ENCODE assay signal across 10 mouse cellular contexts in genomic region chr17:84844950-84845349, GRCm38 (mm10). TPM values are rescaled to one million over a fixed set of nuclear protein-coding genes. Genes with fewer than 3 reads are reported as not detected.
DNase-seq lines count a peak whose midpoint lies in the region; ATAC-seq lines count a peak whose summit lies in the region.
"Had no signal": no experiment of that assay in that cellular context is flagged by ENCODE, and none has a peak within 500 bp of the region (broad histone marks: within the 10 kb centered on the region; RNA-seq: fewer than 3 reads in every experiment).

No protein-coding gene starts in this region.

- H3K4me1 ChIP-seq in megakaryocyte, embryonic 14.5 days: peaks cover 59% of the 10 kb centered on the region

- H3K27me3 ChIP-seq in megakaryocyte, embryonic 14.5 days (replicated peaks): peaks cover 7% of the 10 kb centered on the region
- H3K27me3 ChIP-seq: forebrain, embryonic 15.5 days had no signal

- H3K36me3 ChIP-seq in megakaryocyte, embryonic 14.5 days (replicated peaks; ENCODE audit: low read length): no peaks in the 10 kb centered on the region
- H3K36me3 ChIP-seq: forebrain, embryonic 15.5 days had no signal

- ATAC-seq in cerebellum, adult (ENCODE audit: insufficient number of reproducible peaks, low FRiP score, low TSS enrichment): no peak
- ATAC-seq: forebrain, embryonic 15.5 days had no signal

- DNase-seq in CD4-positive, CD25-positive, alpha-beta regulatory T cell, adult 2 months (ENCODE audit: low read depth, low spot score): peak; percentile 91
- DNase-seq in c-Kit-positive CD71-negative TER-119-negative erythroid progenitor cells, embryonic 14.5 days (ENCODE audit: low read depth): peak; percentile 38
- DNase-seq in thymus, adult 18-20 months: peak; percentile 76 to 87
- no peak for DNase-seq in testis, postnatal 10 days (ENCODE audit: low spot score)
- DNase-seq in kidney, postnatal 25 days: no peak
- DNase-seq: kidney, postnatal 14 days; midbrain, embryonic 14.5 days had no signal

- no peaks in the 10 kb centered on the region for H3K9me3 ChIP-seq in megakaryocyte, embryonic 14.5 days
- H3K9me3 ChIP-seq: forebrain, embryonic 15.5 days had no signal

- peak overlapping the region; percentile 88 for H3K4me3 ChIP-seq in megakaryocyte, embryonic 14.5 days (replicated peaks)
- H3K4me3 ChIP-seq: forebrain, embryonic 15.5 days had no signal

RNA-seq across cellular contexts. Expression of gene Lrpprc, which starts 54.4 kb away (rescaled TPM):
- 2.0 and 2.3 TPM in 2 replicates for polyA plus RNA-seq in megakaryocyte, embryonic 14.5 days (2012; ENCODE audit: insufficient read depth, low replicate concordance)

Comparison
In these comparisons a context has a peak if more than half of its experiments do, and no peak if none do; other contexts are left out.
1. DNase-seq: peak in CD4-positive, CD25-positive, alpha-beta regulatory T cell, adult 2 months (single experiment), c-Kit-positive CD71-negative TER-119-negative erythroid progenitor cells, embryonic 14.5 days (single experiment) and thymus, adult 18-20 months (2 of 2); none in testis, postnatal 10 days (single experiment) and kidney, postnatal 25 days (0 of 2).